Mouse (Mus musculus): Measurements from ENCODE around the gene Tyro3. TPM values are rescaled to one million over a fixed set of nuclear protein-coding genes. Genes with fewer than 3 reads are reported as not detected.

Gene Tyro3
- polyA plus RNA-seq, 1 experiment from 2014 or later: 34.6 TPM

GRCm38 (mm10) chr2:119834231-119834630 is 36.7 kb downstream of the Tyro3 start:
- Histone ChIP-seq H3K4me1 (replicated peaks) (no peaks in the 10 kb centered on the region), H3K36me3 (no peaks in the 10 kb centered on the region), H3K27ac (no peak overlapping the region), H3K4me2 (no peak overlapping the region), H3K27me3 (no peaks in the 10 kb centered on the region), H3K9me3 (no peaks in the 10 kb centered on the region), H3K4me3 (replicated peaks) (no peak overlapping the region), H3K9ac (replicated peaks) (no peak overlapping the region)
- no peak for ATAC-seq (ENCODE audit: insufficient number of reproducible peaks, insufficient read depth, low FRiP score, low TSS enrichment, low read depth)
- 87% methylated on average over 4 of the region's 4 CpGs for WGBS

GRCm38 (mm10) chr2:119837616-119838015 is 40.1 kb downstream of the Tyro3 start:
- Histone ChIP-seq H3K9me3 (no peaks in the 10 kb centered on the region), H3K36me3 (no peaks in the 10 kb centered on the region), H3K4me2 (no peak overlapping the region), H3K27ac (no peak overlapping the region), H3K27me3 (no peaks in the 10 kb centered on the region), H3K4me1 (replicated peaks) (no peaks in the 10 kb centered on the region), H3K9ac (replicated peaks) (no peak overlapping the region), H3K4me3 (replicated peaks) (no peak overlapping the region)
- ATAC-seq (ENCODE audit: insufficient number of reproducible peaks, insufficient read depth, low FRiP score, low TSS enrichment, low read depth): no peak
- WGBS: 92% methylated on average over 7 of the region's 7 CpGs

- ATAC-seq (ENCODE audit: insufficient number of reproducible peaks, insufficient read depth, low FRiP score, low TSS enrichment, low read depth): no peak
- H3K27me3 ChIP-seq: no peaks in the 10 kb centered on the region
- H3K4me3 ChIP-seq (replicated peaks): no peak overlapping the region
- H3K4me2 ChIP-seq: no peak overlapping the region
- no peak overlapping the region for H3K9ac ChIP-seq (replicated peaks)
- no peaks in the 10 kb centered on the region for H3K36me3 ChIP-seq
- H3K4me1 ChIP-seq (replicated peaks): no peaks in the 10 kb centered on the region
- H3K9me3 ChIP-seq: no peaks in the 10 kb centered on the region
- no peak overlapping the region for H3K27ac ChIP-seq
- 83% methylated on average over 11 of the region's 11 CpGs for WGBS
Observed at GRCm38 (mm10) chr2:119838363-119839156, 41.0 kb downstream of the Tyro3 start.

- no peaks in the 10 kb centered on the region for H3K27me3 ChIP-seq
- no peak overlapping the region for H3K4me3 ChIP-seq (replicated peaks)
- H3K27ac ChIP-seq: no peak overlapping the region
- no peaks in the 10 kb centered on the region for H3K4me1 ChIP-seq (replicated peaks)
- no peaks in the 10 kb centered on the region for H3K9me3 ChIP-seq
- H3K36me3 ChIP-seq: no peaks in the 10 kb centered on the region
- no peak overlapping the region for H3K4me2 ChIP-seq
- H3K9ac ChIP-seq (replicated peaks): no peak overlapping the region
- no peak for ATAC-seq (ENCODE audit: insufficient number of reproducible peaks, insufficient read depth, low FRiP score, low TSS enrichment, low read depth)
Observed at GRCm38 (mm10) chr2:119840008-119840407, 42.5 kb downstream of the Tyro3 start.

- H3K4me2 ChIP-seq: no peak overlapping the region
- no peaks in the 10 kb centered on the region for H3K36me3 ChIP-seq
- ATAC-seq (ENCODE audit: insufficient number of reproducible peaks, insufficient read depth, low FRiP score, low TSS enrichment, low read depth): no peak
- no peak overlapping the region for H3K9ac ChIP-seq (replicated peaks)
- 76% methylated on average over 6 of the region's 6 CpGs for WGBS
- no peaks in the 10 kb centered on the region for H3K27me3 ChIP-seq
- H3K4me1 ChIP-seq (replicated peaks): no peaks in the 10 kb centered on the region
- H3K27ac ChIP-seq: no peak overlapping the region
- no peaks in the 10 kb centered on the region for H3K9me3 ChIP-seq
- no peak overlapping the region for H3K4me3 ChIP-seq (replicated peaks)
Observed at GRCm38 (mm10) chr2:119842000-119842399, 44.5 kb downstream of the Tyro3 start.

GRCm38 (mm10) chr2:119843526-119843925 is 46.0 kb downstream of the Tyro3 start:
- 86% methylated on average over 4 of the region's 4 CpGs for WGBS
- Histone ChIP-seq H3K4me2 (no peak overlapping the region), H3K27ac (no peak overlapping the region), H3K9me3 (no peaks in the 10 kb centered on the region), H3K36me3 (no peaks in the 10 kb centered on the region), H3K4me1 (replicated peaks) (no peaks in the 10 kb centered on the region), H3K27me3 (no peaks in the 10 kb centered on the region), H3K4me3 (replicated peaks) (no peak overlapping the region), H3K9ac (replicated peaks) (no peak overlapping the region)
- no peak for ATAC-seq (ENCODE audit: insufficient number of reproducible peaks, insufficient read depth, low FRiP score, low TSS enrichment, low read depth)

- no peaks in the 10 kb centered on the region for H3K36me3 ChIP-seq
- no peak overlapping the region for H3K4me3 ChIP-seq (replicated peaks)
- no peak for ATAC-seq (ENCODE audit: insufficient number of reproducible peaks, insufficient read depth, low FRiP score, low TSS enrichment, low read depth)
- H3K4me1 ChIP-seq (replicated peaks): no peaks in the 10 kb centered on the region
- H3K4me2 ChIP-seq: no peak overlapping the region
- WGBS: 74% methylated on average over 2 of the region's 2 CpGs
- H3K27me3 ChIP-seq: no peaks in the 10 kb centered on the region
- no peaks in the 10 kb centered on the region for H3K9me3 ChIP-seq
- no peak overlapping the region for H3K27ac ChIP-seq
- no peak overlapping the region for H3K9ac ChIP-seq (replicated peaks)
Observed at GRCm38 (mm10) chr2:119845882-119846546, 48.5 kb downstream of the Tyro3 start.

- no peaks in the 10 kb centered on the region for H3K9me3 ChIP-seq
- no peak overlapping the region for H3K9ac ChIP-seq (replicated peaks)
- no peak overlapping the region for H3K4me2 ChIP-seq
- no peak overlapping the region for H3K27ac ChIP-seq
- no peaks in the 10 kb centered on the region for H3K4me1 ChIP-seq (replicated peaks)
- no peaks in the 10 kb centered on the region for H3K36me3 ChIP-seq
- 77% methylated on average over 4 of the region's 4 CpGs for WGBS
- H3K27me3 ChIP-seq: no peaks in the 10 kb centered on the region
- ATAC-seq (ENCODE audit: insufficient number of reproducible peaks, insufficient read depth, low FRiP score, low TSS enrichment, low read depth): no peak
- no peak overlapping the region for H3K4me3 ChIP-seq (replicated peaks)
Observed at GRCm38 (mm10) chr2:119846929-119847328, 49.4 kb downstream of the Tyro3 start.

- H3K4me2 ChIP-seq: no peak overlapping the region
- no peak for ATAC-seq (ENCODE audit: insufficient number of reproducible peaks, insufficient read depth, low FRiP score, low TSS enrichment, low read depth)
- no peaks in the 10 kb centered on the region for H3K36me3 ChIP-seq
- no peak overlapping the region for H3K27ac ChIP-seq
- no peak overlapping the region for H3K4me3 ChIP-seq (replicated peaks)
- no peak overlapping the region for H3K9ac ChIP-seq (replicated peaks)
- H3K9me3 ChIP-seq: no peaks in the 10 kb centered on the region
- WGBS: 87% methylated on average over 4 of the region's 4 CpGs
- no peaks in the 10 kb centered on the region for H3K27me3 ChIP-seq
- H3K4me1 ChIP-seq (replicated peaks): no peaks in the 10 kb centered on the region
Observed at GRCm38 (mm10) chr2:119853811-119854210, 56.3 kb downstream of the Tyro3 start.

GRCm38 (mm10) chr2:119855310-119855850 is 57.8 kb downstream of the Tyro3 start:
- no peaks in the 10 kb centered on the region for H3K4me1 ChIP-seq (replicated peaks)
- H3K27me3 ChIP-seq: no peaks in the 10 kb centered on the region
- no peaks in the 10 kb centered on the region for H3K36me3 ChIP-seq
- ATAC-seq (ENCODE audit: insufficient number of reproducible peaks, insufficient read depth, low FRiP score, low TSS enrichment, low read depth): no peak
- H3K27ac ChIP-seq: no peak overlapping the region
- 71% methylated on average over 6 of the region's 6 CpGs for WGBS
- H3K4me3 ChIP-seq (replicated peaks): no peak overlapping the region
- no peak overlapping the region for H3K4me2 ChIP-seq
- H3K9ac ChIP-seq (replicated peaks): no peak overlapping the region
- H3K9me3 ChIP-seq: no peaks in the 10 kb centered on the region

- no peaks in the 10 kb centered on the region for H3K36me3 ChIP-seq
- H3K27me3 ChIP-seq: no peaks in the 10 kb centered on the region
- no peak overlapping the region for H3K27ac ChIP-seq
- 80% methylated on average over 2 of the region's 2 CpGs for WGBS
- ATAC-seq (ENCODE audit: insufficient number of reproducible peaks, insufficient read depth, low FRiP score, low TSS enrichment, low read depth): no peak
- no peak overlapping the region for H3K4me3 ChIP-seq (replicated peaks)
- H3K4me1 ChIP-seq (replicated peaks): no peaks in the 10 kb centered on the region
- no peak overlapping the region for H3K9ac ChIP-seq (replicated peaks)
- H3K9me3 ChIP-seq: no peaks in the 10 kb centered on the region
- H3K4me2 ChIP-seq: no peak overlapping the region
Observed at GRCm38 (mm10) chr2:119857341-119857740, 59.8 kb downstream of the Tyro3 start.
